Mouse (Mus musculus): ENCODE measurements around the gene Gps1.

DNA sequence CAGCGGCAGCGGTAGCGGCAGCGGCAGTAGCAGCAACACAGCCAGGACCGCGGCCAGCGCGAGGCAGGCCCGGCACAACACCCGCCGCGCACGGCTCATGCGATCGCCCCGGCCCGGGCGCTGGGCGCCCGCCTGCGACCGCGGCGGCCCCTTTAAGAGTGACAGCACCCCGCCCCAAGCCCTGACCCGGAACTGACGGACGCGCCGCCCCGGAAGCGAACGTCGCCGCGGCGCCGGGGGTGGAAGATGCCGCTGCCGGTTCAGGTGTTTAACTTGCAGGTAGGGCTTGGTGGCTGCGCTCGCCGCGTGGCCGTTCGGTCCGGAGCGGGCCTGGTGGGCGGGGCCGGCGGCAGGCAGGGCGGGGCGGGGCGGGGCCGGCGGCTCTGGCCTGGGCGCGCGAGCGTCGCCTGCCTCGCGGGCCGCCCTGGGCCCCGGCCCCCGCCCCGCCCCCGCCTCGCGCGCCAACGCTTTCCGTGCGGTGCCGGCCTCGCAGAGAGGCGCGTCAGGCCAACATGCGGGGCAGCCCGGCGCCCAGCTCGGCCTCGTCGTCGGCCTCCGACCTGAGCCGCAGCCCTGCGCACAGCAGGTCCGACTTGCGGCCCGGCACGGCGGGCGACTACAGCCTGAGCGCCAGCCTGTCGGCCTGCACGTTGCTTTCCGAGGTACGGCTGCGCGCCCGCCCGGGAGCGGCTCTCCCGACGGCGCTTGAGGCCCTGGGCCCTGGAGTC lies at the start of gene Gps1, which contains the start of gene Rfng:
- TF ChIP-seq GATA1 (IDR thresholded peaks at IDR 0.05; ENCODE audit: borderline replicate concordance, low read length) (no peak), FLI1 (IDR thresholded peaks at IDR 0.05; ENCODE audit: low read length) (no peak)
